Mouse (Mus musculus) stomach, postnatal 0 days (tissue): ENCODE measurements around the gene Fcrlb. TPM values are rescaled to one million over a fixed set of nuclear protein-coding genes. Genes with fewer than 3 reads are reported as not detected.

Experiments used
- ATAC-seq: fragments of 200-750 bp; cut with Nextera tagmentation; 2 replicates; pipeline ENCODE4 v1.8.0; 2017; ENCODE audit not compliant: low FRiP score, low TSS enrichment
- DNase-seq: peaks from one replicate; pipeline ENCODE4 v3.0.0-alpha.2; 2016; ENCODE audit warnings: low spot score
- H3K27ac ChIP-seq: fragments of 300-500 bp; sonication (generic); replicated peaks from 2 replicates; pipeline ENCODE4 v1.5.1; 2014; ENCODE audit warnings: mild to moderate bottlenecking, control low read depth
- H3K27me3 ChIP-seq: fragments of 300-500 bp; sonication (generic); 2 replicates; pipeline ENCODE4 v1.6.1; 2014; ENCODE audit warnings: low read length; ENCODE audit not compliant: control insufficient read depth, insufficient read depth
- H3K36me3 ChIP-seq: fragments of 300-500 bp; sonication (generic); 2 replicates; pipeline ENCODE4 v1.6.1; 2014; ENCODE audit warnings: low read length, mixed read lengths; ENCODE audit not compliant: control insufficient read depth, insufficient read depth
- H3K4me1 ChIP-seq: fragments of 300-500 bp; sonication (generic); replicated peaks from 2 replicates; pipeline ENCODE4 v1.6.1; 2014; ENCODE audit warnings: antibody characterized with exemption; ENCODE audit not compliant: control insufficient read depth, insufficient read depth
- H3K4me2 ChIP-seq: fragments of 300-500 bp; sonication (generic); replicated peaks from 2 replicates; pipeline ENCODE4 v1.6.1; 2014; ENCODE audit warnings: low read depth, mild to moderate bottlenecking, control low read depth, moderate library complexity
- H3K4me3 ChIP-seq: fragments of 300-500 bp; sonication (generic); 2 replicates; pipeline ENCODE4 v1.5.1; 2014; ENCODE audit warnings: low read depth, low read length, control low read depth
- H3K9ac ChIP-seq: fragments of 300-500 bp; sonication (generic); 2 replicates; pipeline ENCODE4 v1.6.1; 2014; ENCODE audit warnings: mild to moderate bottlenecking, low read length, control low read depth, mixed read lengths
- H3K9me3 ChIP-seq: fragments of 300-500 bp; sonication (generic); 2 replicates; pipeline ENCODE4 v1.6.1; 2016; ENCODE audit warnings: low read length; ENCODE audit not compliant: control insufficient read depth
- CTCF ChIP-seq: IDR thresholded peaks from 2 replicates; pipeline ENCODE4 v1.5.1; 2016; ENCODE audit warnings: antibody characterized with exemption, low read depth, mild to moderate bottlenecking, moderate library complexity
- EP300 ChIP-seq: optimal IDR thresholded peaks from 2 replicates; pipeline ENCODE3; 2016; ENCODE audit warnings: antibody characterized with exemption
- WGBS: fragments of 180-500 bp; shearing (Covaris S2); extraction: QIAGEN DNeasy Blood & Tissue Kit; methylation state at CpG from one replicate; pipeline ENCODE4 v1.1.7; 2014; 5-methylcytosine and 5-hydroxymethylcytosine counted together
- polyA plus RNA-seq: library from polyadenylated mRNA; unstranded; fragments of >200 nt; fragmentation: Nextera tagmentation; extraction: Ambion mirVana; gene quantifications from 2 replicates; pipeline ENCODE4 v1.2.1, GENCODE M21; 2015

Fcrlb gene
- polyA plus RNA-seq, 1 experiment from 2014 or later, result 0.12 TPM

DNA sequence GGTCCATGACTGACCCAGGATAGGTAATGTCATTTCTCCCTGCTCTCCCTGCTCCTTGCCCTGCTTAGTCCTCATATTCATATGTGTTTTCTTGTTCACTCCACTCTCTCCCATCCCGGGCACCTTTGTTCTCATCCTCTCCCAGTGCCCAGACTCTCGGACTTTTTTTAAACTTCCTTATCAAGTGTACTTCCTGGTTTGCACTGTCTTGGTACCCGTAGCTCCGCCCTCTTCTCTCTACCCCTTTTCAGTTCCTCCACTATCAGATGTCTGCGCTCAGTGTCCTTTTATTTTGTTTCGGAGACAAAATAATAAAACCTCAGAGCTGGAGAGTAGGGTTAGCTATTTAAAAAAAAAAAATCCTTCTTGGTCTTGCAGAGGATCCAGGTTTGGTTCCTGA lies 11.7 kb upstream of the Fcrlb start:
- Histone ChIP-seq H3K9me3 (no peaks in the 10 kb centered on the region), H3K4me3 (no peak overlapping the region), H3K4me2 (no peak overlapping the region), H3K27ac (no peak overlapping the region), H3K36me3 (no peaks in the 10 kb centered on the region), H3K9ac (no peak overlapping the region), H3K4me1 (no peaks in the 10 kb centered on the region), H3K27me3 (no peaks in the 10 kb centered on the region)
- TF ChIP-seq CTCF (no peak), EP300 (no peak)
- ATAC-seq (no peak; the same call in 1 of the 2 replicates), DNase-seq (no peak)
- WGBS, result 65% methylated on average over 6 of the region's 6 CpGs

DNA sequence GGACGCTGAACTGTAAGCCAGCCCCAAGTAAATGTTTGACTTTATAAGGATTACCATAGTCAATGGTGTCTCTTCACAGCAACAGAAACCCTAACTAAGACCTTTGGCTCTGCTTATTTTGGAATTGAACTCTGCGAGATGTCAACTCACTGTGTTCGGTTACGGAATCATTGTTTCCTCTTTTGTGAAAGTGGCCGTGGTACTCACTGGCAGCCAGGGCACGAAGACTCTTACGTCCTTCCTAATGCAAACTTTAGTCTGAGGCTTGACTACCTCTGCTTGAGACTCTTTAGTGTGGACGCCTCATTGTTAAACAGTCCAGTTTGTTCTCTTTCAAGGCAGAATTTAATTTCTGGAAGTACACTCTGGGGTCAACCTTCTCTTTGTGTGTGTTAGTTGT lies 6.6 kb upstream of the Fcrlb start:
- no peak overlapping the region for H3K9ac ChIP-seq
- DNase-seq (no peak), ATAC-seq (no peak)
- H3K4me2 ChIP-seq, result no peak overlapping the region
- no peaks in the 10 kb centered on the region for H3K36me3 ChIP-seq
- H3K27me3 ChIP-seq, result no peaks in the 10 kb centered on the region
- no peaks in the 10 kb centered on the region for H3K9me3 ChIP-seq
- TF ChIP-seq CTCF, result no peak
- no peak for TF ChIP-seq EP300
- no peaks in the 10 kb centered on the region for H3K4me1 ChIP-seq
- H3K4me3 ChIP-seq, result no peak overlapping the region
- 87% methylated on average over 8 of the region's 8 CpGs for WGBS
- H3K27ac ChIP-seq, result no peak overlapping the region

DNA sequence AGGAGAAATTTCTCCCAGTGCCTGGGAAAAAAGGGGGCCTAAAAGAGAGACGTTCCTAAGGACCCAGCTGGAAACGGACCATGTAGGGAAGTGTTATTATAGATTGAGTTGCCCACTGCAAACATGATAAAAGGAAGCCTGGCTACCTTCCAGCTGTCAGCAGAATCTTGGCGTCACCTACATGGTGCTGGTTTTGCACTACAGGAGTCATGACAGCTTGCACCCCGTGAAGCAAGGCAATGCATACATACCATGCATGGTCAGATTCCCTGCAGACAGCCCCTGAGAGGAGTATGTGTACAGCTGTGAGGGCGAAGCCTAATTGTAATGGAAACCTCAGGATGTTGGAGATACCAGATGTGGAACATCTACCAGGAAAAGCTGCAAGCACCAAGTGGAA lies 2.9 kb upstream of the Fcrlb start:
- no peak overlapping the region for H3K4me2 ChIP-seq
- 53% methylated on average over 5 of the region's 5 CpGs for WGBS
- no peaks in the 10 kb centered on the region for H3K36me3 ChIP-seq
- TF ChIP-seq CTCF (no peak), EP300 (no peak)
- no peaks in the 10 kb centered on the region for H3K9me3 ChIP-seq
- H3K4me1 ChIP-seq, result no peaks in the 10 kb centered on the region
- DNase-seq (no peak), ATAC-seq (no peak)
- H3K27ac ChIP-seq, result no peak overlapping the region
- H3K4me3 ChIP-seq, result no peak overlapping the region
- H3K27me3 ChIP-seq, result no peaks in the 10 kb centered on the region
- H3K9ac ChIP-seq, result no peak overlapping the region

DNA sequence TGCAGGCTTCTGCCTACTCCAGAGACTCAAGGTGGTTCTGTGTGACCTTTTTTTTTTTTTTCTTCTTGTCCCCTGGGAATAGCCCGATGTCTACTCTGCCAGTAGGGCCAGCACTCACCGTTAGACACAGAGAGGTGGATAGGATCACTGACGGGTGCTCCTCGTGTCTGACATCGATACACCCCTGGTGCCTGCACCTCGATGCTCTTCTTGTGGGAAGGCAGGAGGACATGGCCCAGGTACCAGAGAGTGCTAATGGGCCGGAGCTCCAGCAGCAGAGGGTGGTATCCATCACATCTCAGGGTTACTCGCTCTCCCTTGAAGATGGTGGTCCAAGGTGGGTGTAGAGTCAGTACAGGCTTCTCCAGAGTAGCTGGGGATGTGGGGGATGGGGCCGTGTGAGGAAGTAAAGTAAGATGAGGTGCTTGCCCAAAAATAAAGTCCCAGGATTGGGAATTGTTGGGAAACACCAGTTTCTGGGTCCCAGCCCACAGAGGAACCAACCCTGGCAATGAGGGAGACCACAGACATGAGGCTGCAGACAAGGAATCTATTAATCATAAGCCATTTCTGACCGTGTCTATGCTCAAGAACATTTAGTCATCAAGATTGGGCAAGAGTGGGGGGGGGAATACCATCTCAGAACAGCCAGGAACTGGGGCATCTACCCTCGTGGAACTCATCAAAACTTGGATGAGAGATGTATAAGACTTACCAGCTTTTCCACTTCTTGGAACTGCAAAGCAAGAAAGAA lies 657 bp downstream of the Fcrlb start:
- DNase-seq (no peak), ATAC-seq (no peak)
- no peak overlapping the region for H3K27ac ChIP-seq
- H3K4me2 ChIP-seq, result no peak overlapping the region
- no peak for TF ChIP-seq CTCF
- no peak for TF ChIP-seq EP300
- no peak overlapping the region for H3K4me3 ChIP-seq
- H3K27me3 ChIP-seq, result peaks cover 5% of the 10 kb centered on the region; the same call in 1 of the 2 replicates
- no peaks in the 10 kb centered on the region for H3K9me3 ChIP-seq
- no peaks in the 10 kb centered on the region for H3K36me3 ChIP-seq
- no peak overlapping the region for H3K9ac ChIP-seq
- 73% methylated on average over 11 of the region's 11 CpGs for WGBS
- 0 out of 2 replicates have a peak, but pooled peaks cover 3% of the 10 kb centered on the region for H3K4me1 ChIP-seq

DNA sequence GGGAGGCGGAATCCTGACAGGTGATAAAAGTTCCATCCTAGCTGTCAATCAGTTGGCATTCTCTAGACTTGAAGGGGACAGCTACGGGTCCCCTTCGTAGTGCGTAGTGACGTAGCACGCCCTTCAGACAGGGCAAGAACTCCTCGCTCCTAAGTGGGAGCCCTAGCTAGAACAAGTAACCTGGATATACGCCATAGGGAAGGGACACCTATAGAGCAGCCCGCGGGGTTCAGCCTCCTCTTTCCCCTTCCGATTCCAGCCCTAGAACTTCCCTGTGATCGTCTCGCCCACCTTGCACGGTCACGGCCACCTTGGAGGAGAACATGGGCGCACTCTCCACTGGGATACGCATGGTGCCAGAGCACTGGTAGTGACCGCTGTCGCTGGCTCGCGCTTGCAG lies 4.4 kb downstream of the Fcrlb start:
- H3K9ac ChIP-seq, result no peak overlapping the region
- no peaks in the 10 kb centered on the region for H3K36me3 ChIP-seq
- H3K27me3 ChIP-seq, result peaks cover 5% of the 10 kb centered on the region; the same call in 1 of the 2 replicates
- TF ChIP-seq CTCF (no peak), EP300 (no peak)
- DNase-seq, result no peak
- 0 out of 2 replicates have a peak, but pooled peaks cover 3% of the 10 kb centered on the region for H3K4me1 ChIP-seq
- WGBS, result 3% methylated on average over 21 of the region's 21 CpGs
- no peak overlapping the region for H3K27ac ChIP-seq
- ATAC-seq, result no peak
- peak overlapping the region; percentile 67 for H3K4me2 ChIP-seq
- H3K4me3 ChIP-seq, result peak overlapping the region; percentile 39
- no peaks in the 10 kb centered on the region for H3K9me3 ChIP-seq
